In the genomic region with DNA sequence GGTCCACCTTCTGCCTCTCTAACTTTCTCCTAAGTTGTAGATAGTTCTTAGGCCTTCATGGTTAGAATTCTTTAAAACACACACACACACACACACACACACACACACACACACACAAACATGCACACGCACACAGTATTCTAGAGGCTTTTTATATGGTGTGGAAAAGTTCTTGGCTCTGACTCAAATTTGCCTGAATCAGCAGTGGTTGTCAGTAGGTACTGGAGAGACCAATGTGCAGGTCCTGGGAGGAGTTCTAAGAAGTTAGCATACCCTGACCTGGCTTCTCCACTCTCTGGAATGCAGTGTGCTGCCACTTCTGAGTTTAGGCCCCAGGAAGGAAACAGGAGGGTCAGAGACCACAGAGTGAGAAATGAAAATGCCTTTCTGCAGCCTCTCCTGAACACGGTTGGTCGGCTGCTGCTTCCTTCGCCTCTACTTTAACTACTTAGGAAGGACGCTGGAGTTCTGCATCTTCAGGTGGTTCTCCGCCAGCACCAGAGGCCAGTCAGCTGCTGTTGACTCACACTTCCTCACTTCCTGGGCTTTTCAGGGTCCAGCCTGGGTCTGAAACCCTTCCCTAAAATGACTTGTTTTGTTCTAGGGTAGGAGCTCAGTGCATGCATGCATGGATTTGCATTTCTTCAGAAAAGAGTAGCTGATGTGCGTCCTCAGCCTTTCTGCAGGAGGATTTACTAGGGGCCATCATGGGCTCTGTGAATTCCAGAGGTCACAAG, we compare ENCODE assay signal across 12 mouse cellular contexts. TPM values are rescaled to one million over a fixed set of nuclear protein-coding genes. Genes with fewer than 3 reads are reported as not detected.
A peak's percentile ranks its signal among the peaks of the same experiment; 100 is the strongest.
DNase-seq lines count a peak whose midpoint lies in the region; ATAC-seq and TF ChIP-seq lines count a peak whose summit lies in the region.
"Had no signal": no experiment of that assay in that cellular context is flagged by ENCODE, and none has a peak within 500 bp of the region (broad histone marks: within the 10 kb centered on the region; RNA-seq: fewer than 3 reads in every experiment).

No protein-coding gene starts in this region.

- no peaks in the 10 kb centered on the region for H3K9me3 ChIP-seq in embryonic facial prominence, embryonic 13.5 days
- H3K9me3 ChIP-seq in embryonic facial prominence, embryonic 10.5 days: no peaks in the 10 kb centered on the region
- no peaks in the 10 kb centered on the region for H3K9me3 ChIP-seq in limb, embryonic 13.5 days
- no peaks in the 10 kb centered on the region for H3K9me3 ChIP-seq in limb, embryonic 10.5 days (replicated peaks)
- H3K9me3 ChIP-seq in lung, postnatal 0 days (ENCODE audit: low read length): no peaks in the 10 kb centered on the region
- H3K9me3 ChIP-seq in midbrain, embryonic 15.5 days: no peaks in the 10 kb centered on the region
- no peaks in the 10 kb centered on the region for H3K9me3 ChIP-seq in midbrain, postnatal 0 days (ENCODE audit: low read length)
- H3K9me3 ChIP-seq: neural tube, embryonic 13.5 days had no signal

- no peak for DNase-seq in embryonic facial prominence, embryonic 10.5 days (ENCODE audit: low spot score)
- DNase-seq in limb, embryonic 10.5 days (ENCODE audit: low spot score): no peak
- DNase-seq in lung, postnatal 0 days (ENCODE audit: low spot score): peak; percentile 10
- no peak for DNase-seq in midbrain, postnatal 0 days (ENCODE audit: low spot score)
- DNase-seq: kidney, adult 9 months had no signal

- no peak for TF ChIP-seq POLR2A in bone marrow, adult 2 months (IDR thresholded peaks at IDR 0.05; ENCODE audit: borderline replicate concordance, control insufficient read depth, low read depth, low read length)

- H3K27ac ChIP-seq in embryonic facial prominence, embryonic 13.5 days: peak overlapping the region; percentile 62
- H3K27ac ChIP-seq in embryonic facial prominence, embryonic 10.5 days (replicated peaks): no peak overlapping the region
- peak overlapping the region; percentile 44; the same call in 1 of the 2 replicates for H3K27ac ChIP-seq in limb, embryonic 13.5 days
- no peak overlapping the region for H3K27ac ChIP-seq in limb, embryonic 10.5 days
- peak overlapping the region; percentile 75 for H3K27ac ChIP-seq in bone marrow, adult 2 months (ENCODE audit: control insufficient read depth, insufficient read depth, low read depth, low read length, poor library complexity)
- H3K27ac ChIP-seq in lung, postnatal 0 days (ENCODE audit: low read length): no peak overlapping the region
- no peak overlapping the region for H3K27ac ChIP-seq in midbrain, embryonic 15.5 days
- no peak overlapping the region for H3K27ac ChIP-seq in midbrain, postnatal 0 days (ENCODE audit: low read depth, low read length)
- H3K27ac ChIP-seq: left cerebral cortex, adult 2 months; neural tube, embryonic 13.5 days had no signal

- no peak for TF ChIP-seq CTCF in bone marrow, adult 2 months (IDR thresholded peaks at IDR 0.05; ENCODE audit: control insufficient read depth, insufficient read depth, low read length)
- no peak for TF ChIP-seq CTCF in lung, postnatal 0 days (IDR thresholded peaks at IDR 0.05)
- no peak for TF ChIP-seq CTCF in midbrain, postnatal 0 days (IDR thresholded peaks at IDR 0.05)

- H3K36me3 ChIP-seq in embryonic facial prominence, embryonic 13.5 days: no peaks in the 10 kb centered on the region
- H3K36me3 ChIP-seq in embryonic facial prominence, embryonic 10.5 days (replicated peaks): no peaks in the 10 kb centered on the region
- H3K36me3 ChIP-seq in limb, embryonic 13.5 days: no peaks in the 10 kb centered on the region
- no peaks in the 10 kb centered on the region for H3K36me3 ChIP-seq in limb, embryonic 10.5 days
- no peaks in the 10 kb centered on the region for H3K36me3 ChIP-seq in lung, postnatal 0 days (ENCODE audit: insufficient read depth, low read length)
- H3K36me3 ChIP-seq in midbrain, embryonic 15.5 days (replicated peaks): no peaks in the 10 kb centered on the region
- no peaks in the 10 kb centered on the region for H3K36me3 ChIP-seq in midbrain, postnatal 0 days (ENCODE audit: insufficient read depth, low read length)
- H3K36me3 ChIP-seq: neural tube, embryonic 13.5 days had no signal

- H3K4me3 ChIP-seq in embryonic facial prominence, embryonic 13.5 days: no peak overlapping the region
- no peak overlapping the region for H3K4me3 ChIP-seq in embryonic facial prominence, embryonic 10.5 days
- H3K4me3 ChIP-seq in limb, embryonic 13.5 days: no peak overlapping the region
- no peak overlapping the region for H3K4me3 ChIP-seq in limb, embryonic 10.5 days
- H3K4me3 ChIP-seq in bone marrow, adult 2 months (replicated peaks; ENCODE audit: control insufficient read depth, low read depth, low read length): peak overlapping the region; percentile 63
- no peak overlapping the region for H3K4me3 ChIP-seq in lung, postnatal 0 days (ENCODE audit: low read depth, low read length)
- no peak overlapping the region for H3K4me3 ChIP-seq in midbrain, embryonic 15.5 days
- no peak overlapping the region for H3K4me3 ChIP-seq in midbrain, postnatal 0 days (ENCODE audit: low read depth, low read length)
- H3K4me3 ChIP-seq: left cerebral cortex, adult 2 months; neural tube, embryonic 13.5 days had no signal

- 78% methylated on average over 7 of the region's 7 CpGs for WGBS in embryonic facial prominence, embryonic 13.5 days
- 80% methylated on average over 7 of the region's 7 CpGs for WGBS in embryonic facial prominence, embryonic 10.5 days
- WGBS in limb, embryonic 13.5 days: 52% methylated on average over 7 of the region's 7 CpGs
- WGBS in limb, embryonic 10.5 days: 82% methylated on average over 7 of the region's 7 CpGs
- 8% methylated on average over 7 of the region's 7 CpGs for WGBS in bone marrow, adult 2 months
- 54% methylated on average over 7 of the region's 7 CpGs for WGBS in lung, postnatal 0 days
- WGBS in midbrain, embryonic 15.5 days: 67% methylated on average over 7 of the region's 7 CpGs
- WGBS in midbrain, postnatal 0 days: 69% methylated on average over 7 of the region's 7 CpGs

- H3K9ac ChIP-seq in embryonic facial prominence, embryonic 13.5 days: no peak overlapping the region; the same call in 1 of the 2 replicates
- no peak overlapping the region for H3K9ac ChIP-seq in limb, embryonic 13.5 days
- no peak overlapping the region for H3K9ac ChIP-seq in lung, postnatal 0 days (replicated peaks; ENCODE audit: low read depth)
- H3K9ac ChIP-seq in midbrain, embryonic 15.5 days: no peak overlapping the region
- H3K9ac ChIP-seq in midbrain, postnatal 0 days (replicated peaks; ENCODE audit: low read length, poor library complexity, severe bottlenecking): no peak overlapping the region
- H3K9ac ChIP-seq: neural tube, embryonic 13.5 days had no signal

- no peak overlapping the region for H3K4me2 ChIP-seq in embryonic facial prominence, embryonic 13.5 days
- H3K4me2 ChIP-seq in limb, embryonic 13.5 days (replicated peaks): no peak overlapping the region; the same call in 1 of the 2 replicates
- peak overlapping the region; percentile 28; the same call in 1 of the 2 replicates for H3K4me2 ChIP-seq in lung, postnatal 0 days (replicated peaks; ENCODE audit: low read depth, low read length)
- no peak overlapping the region for H3K4me2 ChIP-seq in midbrain, embryonic 15.5 days
- no peak overlapping the region for H3K4me2 ChIP-seq in midbrain, postnatal 0 days (ENCODE audit: low read depth, low read length, poor library complexity, severe bottlenecking)
- H3K4me2 ChIP-seq: neural tube, embryonic 13.5 days had no signal

- H3K4me1 ChIP-seq in embryonic facial prominence, embryonic 13.5 days: peaks cover 18% of the 10 kb centered on the region
- peaks cover 10% of the 10 kb centered on the region; the same call in 1 of the 2 replicates for H3K4me1 ChIP-seq in embryonic facial prominence, embryonic 10.5 days
- H3K4me1 ChIP-seq in limb, embryonic 13.5 days: peaks cover 19% of the 10 kb centered on the region
- peaks cover 11% of the 10 kb centered on the region; the same call in 1 of the 2 replicates for H3K4me1 ChIP-seq in limb, embryonic 10.5 days
- no peaks in the 10 kb centered on the region; the same call in 1 of the 2 replicates for H3K4me1 ChIP-seq in bone marrow, adult 2 months (ENCODE audit: control insufficient read depth, insufficient read depth, low read length)
- no peaks in the 10 kb centered on the region for H3K4me1 ChIP-seq in lung, postnatal 0 days (ENCODE audit: insufficient read depth, low read depth, low read length)
- H3K4me1 ChIP-seq in midbrain, embryonic 15.5 days: no peaks in the 10 kb centered on the region
- no peaks in the 10 kb centered on the region for H3K4me1 ChIP-seq in midbrain, postnatal 0 days (ENCODE audit: insufficient read depth, low read length)
- H3K4me1 ChIP-seq: neural tube, embryonic 13.5 days had no signal

- no peak for ATAC-seq in embryonic facial prominence, embryonic 13.5 days (ENCODE audit: insufficient number of reproducible peaks, insufficient read depth, low FRiP score, low TSS enrichment, low read depth)
- no peak; the same call in 1 of the 2 replicates for ATAC-seq in limb, embryonic 13.5 days (ENCODE audit: low FRiP score, low read depth)
- peak; percentile 35 for ATAC-seq in lung, postnatal 0 days
- ATAC-seq in midbrain, embryonic 15.5 days (replicated peaks): no peak
- no peak for ATAC-seq in midbrain, postnatal 0 days (ENCODE audit: low FRiP score)
- ATAC-seq: hindbrain, embryonic 16.5 days had no signal

- TF ChIP-seq EP300 in lung, postnatal 0 days (IDR thresholded peaks at IDR 0.05): no peak

- no peaks in the 10 kb centered on the region for H3K27me3 ChIP-seq in embryonic facial prominence, embryonic 13.5 days
- H3K27me3 ChIP-seq in embryonic facial prominence, embryonic 10.5 days (replicated peaks; ENCODE audit: low read depth, poor library complexity, severe bottlenecking): no peaks in the 10 kb centered on the region
- H3K27me3 ChIP-seq in limb, embryonic 13.5 days: no peaks in the 10 kb centered on the region
- no peaks in the 10 kb centered on the region for H3K27me3 ChIP-seq in limb, embryonic 10.5 days (ENCODE audit: low read depth, poor library complexity, severe bottlenecking)
- H3K27me3 ChIP-seq in lung, postnatal 0 days (replicated peaks; ENCODE audit: insufficient read depth, low read length): no peaks in the 10 kb centered on the region
- H3K27me3 ChIP-seq in midbrain, embryonic 15.5 days (replicated peaks): no peaks in the 10 kb centered on the region
- H3K27me3 ChIP-seq in midbrain, postnatal 0 days (ENCODE audit: insufficient read depth, low read length): no peaks in the 10 kb centered on the region
- H3K27me3 ChIP-seq: neural tube, embryonic 13.5 days had no signal

RNA-seq across cellular contexts. Expression of a gene that starts 0.7 kb away (rescaled TPM):
- 0.65 and 0.69 TPM in 2 replicates for polyA plus RNA-seq in embryonic facial prominence, embryonic 13.5 days (2015; fragmentation: Nextera tagmentation; extraction: Ambion mirVana)
- polyA plus RNA-seq in embryonic facial prominence, embryonic 10.5 days (2016; fragmentation: Nextera tagmentation; extraction: Ambion mirVana): 0.30 and 0.36 TPM in 2 replicates
- polyA plus RNA-seq in limb, embryonic 13.5 days (2015; fragmentation: Nextera tagmentation; extraction: Ambion mirVana): 0.45 and 0.93 TPM in 2 replicates
- polyA plus RNA-seq in limb, embryonic 10.5 days (2016; fragmentation: Nextera tagmentation; extraction: Ambion mirVana): 0.19 and 0.26 TPM in 2 replicates
- polyA plus RNA-seq in bone marrow, adult 2 months (2011; ENCODE audit: insufficient read depth, insufficient read length, low replicate concordance, missing spikeins): 1.8 and 9.2 TPM in 2 replicates
- polyA plus RNA-seq in lung, postnatal 0 days (2015; fragmentation: Nextera tagmentation; extraction: Ambion mirVana): 4.6 and 5.0 TPM in 2 replicates
- polyA plus RNA-seq in midbrain, embryonic 15.5 days (2015; fragmentation: Nextera tagmentation; extraction: Ambion mirVana): 0.45 and 0.48 TPM in 2 replicates
- 0.14 TPM in 1 of 2 replicates, not detected in the other for total RNA-seq in midbrain, postnatal 0 days (2014; rRNA removed)
- polyA plus RNA-seq in midbrain, postnatal 0 days (2015; fragmentation: Nextera tagmentation; extraction: Ambion mirVana): 0.55 and 0.63 TPM in 2 replicates

RNA-seq across cellular contexts. Expression of a gene that starts 50.0 kb away (rescaled TPM):
- 15.8 and 16.0 TPM in 2 replicates for polyA plus RNA-seq in embryonic facial prominence, embryonic 13.5 days (2015; fragmentation: Nextera tagmentation; extraction: Ambion mirVana)
- polyA plus RNA-seq in embryonic facial prominence, embryonic 10.5 days (2016; fragmentation: Nextera tagmentation; extraction: Ambion mirVana): 9.7 and 10.5 TPM in 2 replicates
- polyA plus RNA-seq in limb, embryonic 13.5 days (2015; fragmentation: Nextera tagmentation; extraction: Ambion mirVana): 13.0 and 14.7 TPM in 2 replicates
- 9.4 and 10.5 TPM in 2 replicates for polyA plus RNA-seq in limb, embryonic 10.5 days (2016; fragmentation: Nextera tagmentation; extraction: Ambion mirVana)
- polyA plus RNA-seq in bone marrow, adult 2 months (2011; ENCODE audit: insufficient read depth, insufficient read length, low replicate concordance, missing spikeins): 3.2 and 7.6 TPM in 2 replicates
- 2.9 and 3.6 TPM in 2 replicates for polyA plus RNA-seq in lung, postnatal 0 days (2015; fragmentation: Nextera tagmentation; extraction: Ambion mirVana)
- 9.3 and 9.9 TPM in 2 replicates for polyA plus RNA-seq in midbrain, embryonic 15.5 days (2015; fragmentation: Nextera tagmentation; extraction: Ambion mirVana)
- 3.4 and 4.2 TPM in 2 replicates for total RNA-seq in midbrain, postnatal 0 days (2014; rRNA removed)
- polyA plus RNA-seq in midbrain, postnatal 0 days (2015; fragmentation: Nextera tagmentation; extraction: Ambion mirVana): 8.8 and 9.0 TPM in 2 replicates

RNA-seq across cellular contexts. Expression of a gene that starts 51.9 kb away (rescaled TPM):
- 0.98 and 1.3 TPM in 2 replicates for polyA plus RNA-seq in embryonic facial prominence, embryonic 13.5 days (2015; fragmentation: Nextera tagmentation; extraction: Ambion mirVana)
- not detected in 2 replicates for polyA plus RNA-seq in embryonic facial prominence, embryonic 10.5 days (2016; fragmentation: Nextera tagmentation; extraction: Ambion mirVana)
- polyA plus RNA-seq in limb, embryonic 13.5 days (2015; fragmentation: Nextera tagmentation; extraction: Ambion mirVana): 7.2 and 9.8 TPM in 2 replicates
- polyA plus RNA-seq in limb, embryonic 10.5 days (2016; fragmentation: Nextera tagmentation; extraction: Ambion mirVana): 0.18 and 0.43 TPM in 2 replicates
- polyA plus RNA-seq in bone marrow, adult 2 months (2011; ENCODE audit: insufficient read depth, insufficient read length, low replicate concordance, missing spikeins): not detected in 2 replicates
- polyA plus RNA-seq in lung, postnatal 0 days (2015; fragmentation: Nextera tagmentation; extraction: Ambion mirVana): 4.2 and 6.1 TPM in 2 replicates
- polyA plus RNA-seq in midbrain, embryonic 15.5 days (2015; fragmentation: Nextera tagmentation; extraction: Ambion mirVana): 0.08 and 0.19 TPM in 2 replicates
- 0.11 TPM in 1 of 2 replicates, not detected in the other for total RNA-seq in midbrain, postnatal 0 days (2014; rRNA removed)
- polyA plus RNA-seq in midbrain, postnatal 0 days (2015; fragmentation: Nextera tagmentation; extraction: Ambion mirVana): 0.18 and 0.36 TPM in 2 replicates

Comparison
In these comparisons a context has a peak if more than half of its experiments do, and no peak if none do; other contexts are left out.
1. H3K27ac ChIP-seq: peak in embryonic facial prominence, embryonic 13.5 days (single experiment), limb, embryonic 13.5 days (single experiment) and bone marrow, adult 2 months (single experiment); none in embryonic facial prominence, embryonic 10.5 days (single experiment), limb, embryonic 10.5 days (single experiment), lung, postnatal 0 days (single experiment), midbrain, embryonic 15.5 days (single experiment) and midbrain, postnatal 0 days (single experiment).